Mouse (Mus musculus) adrenal gland, adult 8-10 months (tissue): ENCODE measurements around the gene Fndc3b. TPM values are rescaled to one million over a fixed set of nuclear protein-coding genes. Genes with fewer than 3 reads are reported as not detected.

Source experiments
- DNase-seq: peaks from one replicate; pipeline ENCODE4 v3.0.0; 2022
- total RNA-seq, 4 experiments: library from RNA; stranded (reverse); gene quantifications; 2 replicates each; pipeline ENCODE4 v1.2.4; 2022

Gene Fndc3b
- total RNA-seq, 4 experiments from 2014 or later, result 97.2 to 128 (median 115) TPM

DNA sequence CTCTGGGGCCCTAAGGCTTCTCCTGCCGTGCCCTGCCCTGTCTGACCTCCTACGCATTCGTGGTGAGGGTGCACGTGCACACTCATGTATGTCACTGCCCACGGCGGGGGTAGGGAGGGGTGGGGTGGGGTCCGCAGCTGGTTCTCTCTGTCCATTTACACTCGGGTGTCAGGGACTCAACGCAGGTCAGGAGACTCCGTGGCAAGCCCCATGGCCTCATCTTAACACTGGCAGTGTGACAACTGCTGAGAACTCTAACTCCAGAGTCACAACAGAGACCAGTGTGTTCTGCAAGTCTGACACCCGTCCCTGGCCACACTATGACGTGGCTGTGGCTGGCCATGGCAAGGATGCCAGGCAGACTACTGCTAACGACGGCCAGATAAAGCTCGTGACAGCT, 248.2 kb downstream of the Fndc3b start:
- no peak for DNase-seq

DNA sequence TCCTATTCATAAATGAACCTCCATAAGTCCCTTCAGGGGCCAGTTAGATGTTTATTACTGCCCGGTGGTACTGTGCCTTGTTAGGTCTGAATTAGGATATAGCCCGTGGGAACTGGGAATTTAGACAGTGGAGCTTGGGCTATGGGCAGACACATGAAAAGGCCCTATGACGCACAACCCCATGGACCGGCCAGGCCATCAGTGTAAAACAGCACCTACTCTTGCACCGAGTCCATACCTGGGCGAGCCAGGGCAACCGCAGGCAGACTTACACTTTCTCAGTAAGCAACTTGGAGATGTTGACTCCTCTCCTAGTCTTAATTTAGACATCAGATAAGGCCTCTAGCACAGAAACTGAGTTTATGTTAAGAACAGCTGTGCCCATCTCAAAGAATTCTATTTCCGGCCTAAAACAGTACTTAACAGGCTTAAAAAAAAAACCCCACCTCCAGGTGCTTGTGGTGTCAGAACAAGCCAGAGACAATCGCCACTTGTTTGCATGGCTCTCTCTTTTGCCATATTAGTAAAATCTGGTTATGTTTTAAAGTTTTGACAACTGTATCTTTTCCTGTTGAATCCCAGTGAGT, 248.7 kb downstream of the Fndc3b start:
- DNase-seq, result no peak

DNA sequence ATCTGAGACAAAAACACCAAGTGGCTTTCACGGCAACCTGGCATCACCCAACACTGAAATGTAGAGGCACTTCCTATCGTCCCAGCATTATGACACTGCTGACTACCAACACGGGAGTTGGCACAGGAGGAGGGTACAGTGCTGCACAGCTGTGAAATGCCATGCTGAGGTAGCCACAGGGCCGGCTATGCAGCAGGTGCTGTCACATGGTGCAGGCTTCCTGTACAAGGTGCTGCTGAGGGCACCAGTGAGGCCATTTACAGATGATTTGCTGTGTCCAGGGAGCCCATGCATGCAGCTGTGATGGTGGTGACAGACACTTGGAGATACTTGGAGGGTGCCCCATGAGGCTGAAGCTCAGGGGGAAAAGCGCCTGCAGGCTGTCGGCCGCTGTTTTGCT, 249.2 kb downstream of the Fndc3b start:
- no peak for DNase-seq

DNA sequence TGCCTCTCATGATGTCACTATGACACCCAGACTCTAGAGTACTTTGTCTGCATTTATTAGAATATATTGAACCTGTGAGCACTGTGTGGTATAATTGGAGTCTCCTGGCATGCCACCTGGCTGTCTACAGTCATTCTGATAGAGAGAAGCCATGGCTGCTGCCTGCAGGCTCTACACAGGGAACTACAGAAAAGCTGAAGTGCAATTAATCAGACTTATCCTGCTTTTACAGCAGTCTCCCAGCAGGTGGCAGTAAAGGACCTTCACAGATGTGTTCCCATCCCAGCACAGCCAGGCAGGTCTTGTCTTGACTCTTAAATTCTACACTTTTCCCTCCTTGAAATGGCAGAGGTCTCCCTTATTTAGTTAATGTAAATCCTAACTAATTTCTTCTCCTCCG, 250.1 kb downstream of the Fndc3b start:
- peak; percentile 32 for DNase-seq

DNA sequence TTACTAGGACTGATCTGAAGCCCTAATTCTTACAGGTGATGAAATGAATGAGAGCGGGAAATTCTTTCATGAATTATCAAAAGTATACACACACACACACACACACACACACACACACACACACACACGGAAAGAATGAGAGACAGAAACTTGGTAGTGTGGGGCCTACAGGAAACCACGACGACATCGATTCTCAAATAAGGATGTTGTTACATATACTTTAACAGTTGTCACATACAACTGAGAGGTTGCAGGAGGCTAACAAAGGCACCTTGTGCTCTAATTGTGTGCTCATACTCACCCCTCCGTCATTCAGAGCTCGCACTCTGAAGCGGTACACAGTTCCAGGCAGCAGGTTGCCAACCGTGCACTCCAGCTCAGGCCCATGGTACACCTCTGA, 252.7 kb downstream of the Fndc3b start:
- no peak for DNase-seq

DNA sequence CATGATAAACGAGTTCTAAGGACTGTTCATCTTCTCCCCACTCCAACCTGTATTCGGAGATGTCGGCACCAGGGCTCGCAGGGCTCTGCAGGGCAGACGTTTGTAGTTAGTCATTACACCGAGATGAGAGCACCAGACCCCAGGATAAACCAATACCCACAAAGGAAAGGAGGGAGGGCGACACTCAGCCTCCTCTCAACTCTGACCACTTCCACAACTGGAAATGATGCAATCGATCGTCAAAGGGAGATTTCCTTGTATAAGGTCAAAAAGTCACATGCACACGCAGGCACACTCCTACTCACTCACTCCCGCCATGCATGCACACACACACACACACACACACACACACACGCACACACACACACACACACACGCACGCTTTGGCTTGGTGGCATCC, 254.6 kb downstream of the Fndc3b start:
- no peak for DNase-seq

DNA sequence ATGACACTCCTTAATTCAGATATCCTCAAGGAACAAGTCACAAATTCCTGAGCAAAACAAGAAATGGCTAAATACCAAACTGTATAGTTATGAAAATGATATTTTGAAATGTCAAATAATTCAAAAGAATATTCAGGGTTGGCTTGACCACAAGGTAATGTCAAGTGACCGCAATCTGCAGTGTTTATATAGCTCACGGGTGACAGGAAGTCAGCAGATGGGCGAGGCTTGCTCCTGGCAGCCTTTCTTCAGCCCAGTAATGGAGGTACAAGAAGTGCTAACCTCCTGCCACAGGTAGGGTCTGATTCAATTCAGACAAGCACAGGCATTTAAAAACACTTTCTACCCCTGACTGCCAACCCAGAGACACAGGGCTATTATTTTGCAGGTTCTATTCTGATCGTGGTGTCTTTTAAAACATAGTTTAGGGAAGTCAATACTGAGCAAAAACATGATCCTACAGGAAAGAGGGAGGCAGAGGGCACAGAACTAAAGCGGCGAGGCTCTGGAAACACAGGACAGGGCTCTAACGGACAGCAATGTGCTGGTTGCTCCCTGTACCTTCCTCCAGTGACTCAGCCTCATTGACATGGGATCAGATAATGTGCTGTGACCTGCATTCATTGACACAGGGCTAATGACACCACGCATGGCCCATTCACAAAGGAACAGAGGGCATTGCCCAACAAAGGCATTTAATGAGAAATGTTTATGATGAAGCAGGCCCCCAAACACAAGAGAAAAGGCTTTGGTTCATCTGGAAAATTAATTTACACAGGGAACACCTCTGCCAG, 256.5 kb downstream of the Fndc3b start:
- DNase-seq, result no peak

DNA sequence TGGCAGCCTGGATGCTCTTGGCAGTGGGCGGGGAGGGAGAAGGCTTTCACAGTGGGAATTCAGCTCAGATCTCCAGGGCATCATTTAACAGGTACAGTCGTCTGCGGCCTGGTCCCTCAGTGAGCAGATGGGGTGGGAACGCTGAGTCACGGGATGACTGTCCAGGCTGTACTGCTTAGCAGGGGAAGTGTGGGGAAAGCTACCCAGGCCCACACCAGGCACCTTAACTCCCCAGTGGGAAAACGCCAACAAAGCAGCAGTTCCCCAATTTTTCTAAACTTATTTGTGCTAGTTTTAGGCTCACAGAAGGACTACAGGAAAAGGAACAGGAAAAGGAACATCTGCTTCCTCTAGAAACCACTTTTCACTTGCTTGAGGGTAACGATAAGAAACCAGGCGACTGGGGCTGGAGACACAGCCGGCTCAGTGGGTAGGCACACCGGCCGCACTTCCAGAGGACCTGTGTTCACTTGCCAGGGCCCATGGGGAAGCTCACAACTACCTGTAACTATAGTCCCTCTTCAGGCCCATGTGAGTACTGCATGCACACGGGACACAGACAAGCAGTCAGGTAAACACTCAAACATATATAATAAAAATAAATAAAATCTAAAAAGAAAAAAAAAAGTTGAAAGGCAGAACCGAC, 257.5 kb downstream of the Fndc3b start:
- no peak for DNase-seq

DNA sequence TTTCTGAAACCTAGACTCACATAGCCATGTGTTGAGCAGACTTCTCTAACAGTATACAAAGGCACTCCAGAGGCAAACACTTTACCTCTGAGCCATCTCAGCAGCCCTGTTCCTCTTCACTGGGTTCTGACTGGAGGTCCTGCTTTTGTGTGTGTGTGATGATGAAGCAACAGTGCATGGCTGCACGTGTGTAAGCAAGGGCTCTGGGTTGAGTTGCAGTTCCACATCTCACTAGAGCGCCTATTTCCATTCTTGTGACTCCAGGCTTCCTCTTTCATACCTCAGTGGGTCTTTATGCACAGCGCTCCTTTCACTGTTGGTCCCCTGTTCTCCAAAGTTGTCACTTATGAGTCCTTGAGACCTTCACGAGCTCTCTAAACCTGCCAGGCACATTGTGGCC, 261.7 kb downstream of the Fndc3b start:
- DNase-seq, result no peak

DNA sequence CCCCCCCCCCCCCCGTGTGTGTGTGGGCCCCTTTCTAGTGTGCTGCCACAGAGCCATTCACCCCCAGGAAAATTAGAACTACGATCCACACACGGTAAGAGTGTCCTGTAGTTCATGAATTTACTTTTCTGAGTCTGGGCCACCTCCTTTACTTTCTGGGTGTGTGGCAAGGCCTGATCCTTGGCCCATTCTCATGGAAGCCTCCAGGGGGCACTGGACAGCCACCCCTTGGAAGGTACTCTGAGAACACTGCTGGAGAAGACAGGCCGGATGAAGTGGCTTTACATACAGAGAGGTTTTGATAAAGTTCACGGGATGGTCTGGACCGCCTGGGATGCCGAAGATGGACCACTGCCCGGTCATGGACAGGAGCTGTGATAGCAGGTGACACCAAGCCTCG, 262.7 kb downstream of the Fndc3b start:
- no peak for DNase-seq

DNA sequence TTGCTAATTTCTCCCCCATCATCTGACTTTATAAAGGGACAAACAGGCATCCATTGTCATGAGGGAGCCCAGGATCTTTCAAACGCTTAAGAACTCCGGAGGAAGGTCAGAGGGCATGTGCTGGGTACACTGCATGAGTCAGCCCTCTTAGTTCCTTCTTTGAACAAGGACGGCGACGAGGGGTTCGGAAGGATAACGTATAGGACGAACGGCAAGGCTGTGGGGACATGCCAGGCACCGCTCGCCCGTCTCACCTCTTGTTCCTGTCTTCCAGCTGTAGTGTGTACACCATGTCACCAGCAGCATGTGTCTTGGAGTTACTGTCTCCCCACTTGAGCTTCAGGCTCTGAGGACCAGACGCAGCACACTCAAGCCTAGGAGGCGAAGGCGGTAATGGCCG, 271.4 kb downstream of the Fndc3b start:
- DNase-seq, result no peak

DNA sequence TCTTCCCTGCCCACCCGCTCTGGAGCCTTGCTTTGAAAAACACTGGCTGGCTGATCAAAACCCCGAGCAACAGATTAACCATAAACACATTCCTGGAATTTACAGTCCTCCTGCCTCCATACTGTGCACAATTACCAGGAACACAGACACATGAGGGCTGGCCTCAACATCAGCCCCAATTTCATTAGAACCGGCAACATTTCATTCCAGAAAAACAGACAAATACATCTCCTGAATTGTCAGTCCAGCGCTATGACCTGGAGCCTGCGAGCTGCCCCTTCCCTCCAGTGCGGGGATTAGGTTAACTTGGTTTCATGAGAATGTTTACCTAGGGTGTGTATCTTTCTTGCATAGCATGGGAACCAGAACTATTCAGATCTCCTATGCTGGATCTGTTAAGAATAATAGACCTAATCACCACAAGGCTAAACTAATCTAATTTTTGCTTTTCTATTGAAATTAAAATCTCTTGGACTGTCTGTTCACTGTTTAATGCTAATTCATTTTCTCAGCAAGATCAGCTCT, 275.9 kb downstream of the Fndc3b start:
- DNase-seq, result no peak

DNA sequence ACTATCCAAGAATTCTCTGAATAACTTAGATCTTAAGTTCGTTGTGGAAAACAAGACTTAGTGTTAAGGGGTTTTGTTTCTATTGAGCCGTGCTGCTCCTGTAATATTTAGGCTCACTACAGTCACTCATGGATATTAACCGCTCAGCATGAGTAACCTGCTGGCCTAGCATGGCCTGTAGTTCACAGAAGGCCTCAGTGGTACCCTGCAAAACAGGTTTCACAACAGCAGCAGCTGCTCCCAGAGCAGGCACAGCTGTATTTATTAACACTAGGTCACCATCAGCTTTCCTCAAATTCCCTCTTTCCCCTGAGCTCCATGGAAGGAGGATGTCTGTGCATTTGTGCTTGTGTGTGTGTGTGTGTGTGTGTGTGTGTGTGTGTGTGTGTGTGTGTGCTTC, 278.1 kb downstream of the Fndc3b start:
- no peak for DNase-seq

DNA sequence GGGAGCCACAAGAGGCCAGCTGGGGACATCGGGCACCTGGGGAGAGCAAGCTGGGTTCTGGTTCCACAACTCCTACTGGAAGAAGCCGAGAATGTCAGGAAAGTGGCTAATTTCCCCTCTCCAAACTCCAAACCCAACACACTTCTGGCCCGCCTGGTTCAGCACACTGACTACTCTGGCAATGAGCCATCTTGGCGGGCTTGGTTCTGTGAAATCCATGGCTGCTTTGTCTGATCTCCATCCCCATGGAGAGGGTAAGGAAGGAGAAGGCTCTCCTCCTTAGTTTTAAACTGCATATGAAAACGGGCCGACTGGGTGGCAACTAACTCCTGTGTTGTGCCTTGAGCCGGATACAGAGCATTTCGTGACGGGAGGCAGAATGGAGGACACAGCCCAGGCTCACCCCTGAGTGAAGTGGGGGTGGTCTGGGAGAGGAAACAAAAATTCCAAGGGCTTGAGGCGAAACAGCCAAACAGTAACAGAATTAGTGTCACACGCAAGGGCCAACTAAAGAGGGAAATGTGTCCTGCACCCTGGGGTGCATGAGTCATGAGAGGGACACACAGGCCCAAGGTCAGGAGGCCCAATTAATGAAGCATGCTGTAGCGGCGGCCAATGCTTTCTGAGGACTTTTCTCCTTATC, 280.4 kb downstream of the Fndc3b start:
- DNase-seq, result peak; percentile 76

DNA sequence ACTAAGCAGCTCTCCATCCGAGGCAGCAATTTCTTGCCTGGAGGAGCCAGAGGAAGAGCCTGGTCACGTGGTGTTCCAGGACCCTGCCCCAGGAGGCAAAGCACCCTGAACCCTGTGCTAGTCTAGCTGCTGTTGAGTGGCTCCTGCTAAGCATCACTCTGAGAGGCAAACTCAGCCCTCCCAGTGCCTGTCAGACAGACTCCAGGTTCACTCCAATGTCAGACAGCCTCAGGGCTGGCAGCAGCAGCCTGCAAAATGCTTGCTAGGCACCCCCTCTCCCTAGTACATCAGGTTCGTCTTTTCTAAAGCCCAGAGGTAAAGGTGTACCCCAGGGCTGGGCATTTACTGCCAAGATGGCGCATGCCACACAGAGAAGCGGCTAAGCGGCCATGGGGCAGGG, 283.7 kb downstream of the Fndc3b start:
- no peak for DNase-seq

DNA sequence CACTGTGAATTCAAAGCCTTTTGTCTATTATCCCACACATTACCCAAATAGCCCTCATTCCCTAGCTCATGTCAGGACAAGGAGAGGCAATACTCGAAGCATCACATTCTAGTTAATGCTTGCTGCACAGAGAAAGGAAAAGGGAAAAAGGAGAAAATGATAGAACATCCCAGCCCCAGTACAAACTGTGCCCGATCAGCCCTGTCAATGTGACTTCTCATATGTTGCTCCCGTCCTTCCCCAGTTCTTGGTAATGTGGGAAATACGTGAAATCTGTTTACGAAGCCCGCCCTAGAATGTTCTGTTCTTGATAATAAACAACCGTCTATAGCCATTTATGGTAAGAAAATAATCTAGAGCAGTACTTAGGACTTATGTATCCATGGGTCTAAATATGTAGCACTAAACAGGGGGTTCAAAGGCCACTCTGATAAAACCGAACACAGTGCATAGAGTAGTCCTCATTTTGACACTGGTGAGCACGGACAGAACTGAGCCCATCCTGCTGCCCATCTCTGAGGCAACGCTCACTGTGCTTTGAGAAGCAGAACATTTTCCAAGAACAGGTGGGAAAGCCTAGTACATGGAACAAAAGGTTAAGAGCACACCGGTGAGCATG, 286.9 kb downstream of the Fndc3b start:
- DNase-seq, result no peak

DNA sequence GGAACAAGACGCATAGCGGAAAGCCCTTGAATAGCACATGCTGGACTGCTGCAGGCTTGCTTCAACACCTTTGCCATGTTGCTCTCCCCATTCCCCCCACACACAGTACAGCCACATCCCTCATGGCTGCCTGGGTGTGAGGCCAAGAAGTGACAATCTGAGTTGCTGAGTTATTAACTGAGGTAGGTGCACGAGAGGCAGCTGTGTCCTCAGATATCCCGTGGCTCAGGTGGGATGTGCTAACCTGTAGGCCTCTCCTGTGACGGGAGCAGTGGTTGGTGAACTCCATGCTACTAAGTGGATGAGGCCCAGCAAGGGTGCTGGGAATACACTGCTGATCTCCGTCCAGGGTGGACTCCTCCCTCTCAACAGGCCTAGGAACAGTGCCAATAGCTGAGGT, 288.6 kb downstream of the Fndc3b start:
- DNase-seq, result no peak

DNA sequence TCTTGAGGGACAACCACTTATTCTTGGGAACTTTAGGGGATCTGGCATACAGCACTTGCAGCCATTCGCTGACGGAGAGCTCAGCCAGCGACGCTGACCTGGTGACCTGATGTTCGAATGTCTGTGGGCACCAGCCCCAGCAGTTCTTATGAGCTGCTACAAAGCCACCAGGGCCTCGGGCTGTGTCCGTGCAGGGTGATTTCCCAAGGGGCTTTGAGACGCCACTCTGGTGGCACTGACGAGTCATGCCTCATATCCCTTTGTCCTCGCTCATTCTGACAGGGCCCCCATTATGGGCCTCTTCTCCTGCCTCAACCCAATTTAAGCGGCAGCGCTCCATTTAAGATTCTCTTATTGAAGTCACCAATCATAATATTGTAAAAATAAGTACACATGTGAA, 289.1 kb downstream of the Fndc3b start:
- no peak for DNase-seq

DNA sequence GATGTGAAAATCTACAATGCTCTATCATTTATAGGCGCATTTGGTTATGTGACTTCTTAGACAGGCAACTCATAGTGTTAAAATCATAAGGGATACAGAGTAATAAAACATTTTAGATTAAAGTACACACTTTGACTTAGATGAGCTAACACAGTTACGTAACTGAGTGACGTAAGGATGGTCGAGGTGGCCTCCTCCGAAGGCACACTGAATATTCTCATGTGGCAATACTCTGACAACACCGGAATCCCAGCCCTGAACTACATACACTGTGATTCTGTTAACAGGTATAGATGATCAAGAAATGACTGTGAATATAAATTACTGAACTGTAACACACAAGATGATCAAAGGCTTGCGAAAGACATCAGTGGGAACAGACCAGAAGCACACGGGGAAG, 292.5 kb downstream of the Fndc3b start:
- no peak for DNase-seq

DNA sequence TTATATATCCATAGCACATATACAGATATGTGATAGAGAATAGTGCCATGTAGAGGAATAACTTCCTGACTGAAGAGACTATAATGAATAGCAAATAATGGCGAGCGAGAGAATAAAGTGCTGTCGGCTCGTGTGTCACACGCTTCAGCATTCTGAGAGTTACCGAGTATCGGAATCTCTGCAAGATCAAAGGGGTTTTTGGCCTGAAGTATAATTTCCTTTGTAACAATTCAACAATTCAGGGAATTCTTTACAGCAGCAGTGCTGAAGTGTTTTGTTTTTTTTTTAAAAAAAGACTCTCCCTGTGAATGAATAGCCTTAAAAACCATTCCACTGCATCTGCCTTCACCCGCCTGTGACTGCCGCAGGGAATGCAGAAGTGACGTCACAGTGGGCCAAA, 294.3 kb downstream of the Fndc3b start:
- DNase-seq, result no peak

DNA sequence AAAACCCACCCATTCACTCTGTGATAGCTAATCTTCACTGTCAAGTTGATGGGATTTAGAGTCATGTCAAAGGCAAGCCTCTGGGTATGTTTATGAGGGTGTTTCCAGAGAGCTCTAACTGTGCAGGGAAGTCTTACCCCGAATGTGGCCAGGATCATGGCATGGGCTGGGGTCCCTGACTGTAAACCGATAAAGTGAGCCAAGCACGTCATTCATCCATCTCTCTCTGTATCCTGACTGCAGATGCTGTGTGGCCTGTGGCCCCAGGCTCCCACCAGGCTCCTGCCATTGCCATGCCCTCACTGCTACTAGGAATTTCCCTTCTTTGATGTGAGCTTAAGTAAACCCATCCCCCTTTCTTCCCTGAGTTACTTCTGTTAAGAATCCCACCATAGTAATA, 297.5 kb downstream of the Fndc3b start:
- no peak for DNase-seq

DNA sequence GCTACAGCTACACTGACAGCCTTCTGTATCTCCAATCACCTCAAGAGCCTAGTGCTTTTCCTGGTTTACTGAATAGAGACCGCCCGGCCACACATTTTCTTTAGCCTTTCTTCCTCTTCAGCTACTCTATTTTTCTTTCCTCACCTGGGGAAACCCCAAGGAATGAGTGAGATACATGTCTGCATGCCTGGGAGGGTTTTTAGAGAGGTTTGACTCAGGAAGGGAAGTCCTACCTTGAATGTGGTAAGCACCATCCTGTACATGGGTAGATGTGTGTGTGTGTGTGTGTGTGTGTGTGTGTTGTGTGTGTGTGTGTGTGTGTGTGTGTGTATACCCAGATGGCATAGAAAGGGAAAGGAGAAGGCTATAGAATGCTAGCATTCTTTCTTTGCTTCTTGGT, 299.8 kb downstream of the Fndc3b start:
- DNase-seq, result no peak

DNA sequence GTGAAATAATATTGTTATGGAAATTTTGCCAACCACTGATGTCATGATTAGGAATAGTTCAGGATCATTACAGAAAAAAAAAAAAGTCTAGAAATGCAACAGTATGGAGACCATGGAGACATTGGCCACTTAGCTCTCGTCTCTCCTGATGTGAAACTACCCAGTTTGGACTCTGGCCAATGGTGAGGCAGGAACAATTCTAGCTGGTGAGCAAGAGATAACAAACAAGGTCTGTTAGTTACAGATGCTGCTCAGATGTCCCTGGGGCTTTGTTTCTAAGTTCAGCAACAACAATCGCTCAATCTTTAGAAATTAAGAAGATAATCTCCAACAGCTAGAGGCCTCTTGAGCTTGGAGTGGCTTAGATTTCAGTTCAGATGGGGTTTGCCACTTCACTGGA, 302.5 kb downstream of the Fndc3b start:
- DNase-seq, result no peak
